Mouse (Mus musculus) lung, embryonic 14.5 days (tissue): ENCODE results near the gene Slc9a4. TPM values are rescaled to one million over a fixed set of nuclear protein-coding genes. Genes with fewer than 3 reads are reported as not detected.
A peak's percentile ranks its signal among the peaks of the same experiment; 100 is the strongest.

Experiments
- ATAC-seq: fragments of 200-750 bp; cut with Nextera tagmentation; 2 replicates; pipeline ENCODE4 v1.8.0; 2017; ENCODE audit warnings: mild to moderate bottlenecking, moderate TSS enrichment, moderate library complexity; ENCODE audit not compliant: insufficient read depth
- DNase-seq: peaks from one replicate; pipeline ENCODE4 v3.0.0-alpha.2; 2015
- H3K27ac ChIP-seq: fragments of 300-500 bp; sonication (generic); 2 replicates; pipeline ENCODE4 v1.5.1; 2014; ENCODE audit warnings: low read depth, mild to moderate bottlenecking, moderate library complexity
- H3K27me3 ChIP-seq: fragments of 300-500 bp; sonication (generic); 2 replicates; pipeline ENCODE4 v1.6.1; 2014; ENCODE audit warnings: low read length, control low read depth; ENCODE audit not compliant: insufficient read depth
- H3K36me3 ChIP-seq: fragments of 300-500 bp; sonication (generic); 2 replicates; pipeline ENCODE4 v1.6.1; 2014; ENCODE audit warnings: control low read depth; ENCODE audit not compliant: insufficient read depth
- H3K4me1 ChIP-seq: fragments of 300-500 bp; sonication (generic); 2 replicates; pipeline ENCODE4 v1.6.1; 2014; ENCODE audit warnings: antibody characterized with exemption, control low read depth; ENCODE audit not compliant: insufficient read depth
- H3K4me2 ChIP-seq: fragments of 300-500 bp; sonication (generic); 2 replicates; pipeline ENCODE4 v1.6.1; 2014; ENCODE audit warnings: mild to moderate bottlenecking
- H3K4me3 ChIP-seq: fragments of 300-500 bp; sonication (generic); 2 replicates; pipeline ENCODE4 v1.5.1; 2014; ENCODE audit warnings: low read depth, low read length
- H3K9ac ChIP-seq: fragments of 300-500 bp; sonication (generic); 2 replicates; pipeline ENCODE4 v1.6.1; 2014
- H3K9me3 ChIP-seq: fragments of 300-500 bp; sonication (generic); 2 replicates; pipeline ENCODE4 v1.6.1; 2016; ENCODE audit warnings: low read depth, low read length, control low read depth
- CTCF ChIP-seq: IDR thresholded peaks from 2 replicates; pipeline ENCODE4 v1.5.1; 2016; ENCODE audit warnings: antibody characterized with exemption, low read depth
- WGBS: fragments of 180-500 bp; shearing (Covaris S2); extraction: QIAGEN DNeasy Blood & Tissue Kit; methylation state at CpG from one replicate; pipeline ENCODE4 v1.1.7; 2014; 5-methylcytosine and 5-hydroxymethylcytosine counted together
- polyA plus RNA-seq: library from polyadenylated mRNA; unstranded; fragments of >200 nt; fragmentation: Nextera tagmentation; extraction: Ambion mirVana; gene quantifications from 2 replicates; pipeline ENCODE4 v1.2.1, GENCODE M21; 2014

Slc9a4 gene
- not detected in 2 replicates for polyA plus RNA-seq

GRCm38 (mm10) chr1:40579784-40580183 lies at the start of gene Slc9a4:
Gene Slc9a4 (plus strand): TSS chr1:40580081.
- DNase-seq (peak; percentile 74), ATAC-seq (no peak)
- 11% methylated on average over 7 of the region's 7 CpGs for WGBS

GRCm38 (mm10) chr1:40537577-40537976 lies 42.3 kb upstream of the Slc9a4 start:
- H3K4me3 ChIP-seq, result no peak overlapping the region
- DNase-seq (no peak), ATAC-seq (no peak)
- no peaks in the 10 kb centered on the region for H3K9me3 ChIP-seq
- WGBS, result 72% methylated on average over 5 of the region's 5 CpGs
- peak; percentile 23; the same call in 1 of the 2 replicates for TF ChIP-seq CTCF
- no peak overlapping the region for H3K27ac ChIP-seq
- H3K27me3 ChIP-seq, result no peaks in the 10 kb centered on the region
- H3K9ac ChIP-seq, result no peak overlapping the region
- H3K4me1 ChIP-seq, result no peaks in the 10 kb centered on the region
- no peaks in the 10 kb centered on the region for H3K36me3 ChIP-seq
- no peak overlapping the region for H3K4me2 ChIP-seq

More at GRCm38 (mm10) chr1:40579784-40580183, at the start of gene Slc9a4:
- no peak within 1 kb of the TSS for H3K4me3 ChIP-seq
- H3K9me3 ChIP-seq, result no peaks in the 10 kb centered on the region
- no peak within 1 kb of the TSS for H3K27ac ChIP-seq
- no peaks in the 10 kb centered on the region for H3K4me1 ChIP-seq
- no peak within 1 kb of the TSS for H3K9ac ChIP-seq
- 0 out of 2 replicates have a peak within 1 kb of the TSS, but pooled peaks have one; percentile 5 for H3K4me2 ChIP-seq
- peak; percentile 87 for TF ChIP-seq CTCF
- H3K36me3 ChIP-seq, result no peaks in the 10 kb centered on the region
- no peaks in the 10 kb centered on the region; the same call in 1 of the 2 replicates for H3K27me3 ChIP-seq

DNA sequence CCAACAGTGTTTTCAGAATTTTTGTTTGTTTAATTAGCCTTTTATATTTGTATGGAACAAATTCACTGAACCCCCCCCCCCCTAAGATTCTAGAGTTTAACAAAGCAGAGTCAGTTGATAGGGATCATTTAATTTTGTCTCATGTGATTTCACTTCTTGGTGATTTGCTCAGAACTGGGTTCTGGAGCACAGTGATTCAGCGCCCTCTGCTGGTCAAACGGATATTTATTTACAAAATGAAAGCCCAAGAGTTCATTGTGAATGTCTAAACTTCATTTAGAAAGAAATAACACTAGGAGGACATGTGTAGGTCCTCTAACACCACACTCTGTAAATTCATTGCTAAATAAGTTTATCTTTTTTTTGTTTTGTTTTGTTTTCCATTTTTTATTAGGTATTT lies 35.2 kb upstream of the Slc9a4 start:
- 0% methylated on average over 2 of the region's 2 CpGs for WGBS
- Histone ChIP-seq H3K9ac (no peak overlapping the region), H3K27me3 (no peaks in the 10 kb centered on the region), H3K9me3 (no peaks in the 10 kb centered on the region), H3K4me3 (no peak overlapping the region), H3K4me2 (no peak overlapping the region), H3K4me1 (no peaks in the 10 kb centered on the region), H3K36me3 (no peaks in the 10 kb centered on the region), H3K27ac (no peak overlapping the region)
- ATAC-seq (no peak), DNase-seq (peak; percentile 93)
- TF ChIP-seq CTCF, result peak; percentile 76

DNA sequence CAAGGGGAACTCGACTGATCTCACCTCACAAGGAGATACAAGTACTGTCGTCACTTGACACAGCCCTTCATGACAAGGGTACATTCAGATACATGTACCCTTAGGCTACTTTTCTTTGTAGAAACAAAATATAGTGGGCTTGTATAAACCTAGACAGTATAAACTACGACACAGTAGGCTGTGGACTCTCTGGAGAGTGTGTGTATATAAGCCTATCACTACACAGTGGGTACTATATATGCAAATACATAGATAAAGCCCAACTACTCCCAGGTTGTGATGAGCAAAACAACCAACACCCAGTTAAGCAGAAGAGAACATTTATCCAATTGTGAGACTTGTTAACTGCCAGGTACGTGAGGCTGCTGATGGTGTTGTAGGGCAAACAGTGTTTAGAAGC lies 33.2 kb upstream of the Slc9a4 start:
- DNase-seq (no peak), ATAC-seq (no peak)
- H3K4me2 ChIP-seq, result no peak overlapping the region
- H3K36me3 ChIP-seq, result no peaks in the 10 kb centered on the region
- no peak overlapping the region for H3K27ac ChIP-seq
- no peaks in the 10 kb centered on the region for H3K9me3 ChIP-seq
- 55% methylated on average over 4 of the region's 4 CpGs for WGBS
- H3K9ac ChIP-seq, result no peak overlapping the region
- TF ChIP-seq CTCF, result no peak
- H3K27me3 ChIP-seq, result no peaks in the 10 kb centered on the region
- no peaks in the 10 kb centered on the region for H3K4me1 ChIP-seq
- no peak overlapping the region for H3K4me3 ChIP-seq

DNA sequence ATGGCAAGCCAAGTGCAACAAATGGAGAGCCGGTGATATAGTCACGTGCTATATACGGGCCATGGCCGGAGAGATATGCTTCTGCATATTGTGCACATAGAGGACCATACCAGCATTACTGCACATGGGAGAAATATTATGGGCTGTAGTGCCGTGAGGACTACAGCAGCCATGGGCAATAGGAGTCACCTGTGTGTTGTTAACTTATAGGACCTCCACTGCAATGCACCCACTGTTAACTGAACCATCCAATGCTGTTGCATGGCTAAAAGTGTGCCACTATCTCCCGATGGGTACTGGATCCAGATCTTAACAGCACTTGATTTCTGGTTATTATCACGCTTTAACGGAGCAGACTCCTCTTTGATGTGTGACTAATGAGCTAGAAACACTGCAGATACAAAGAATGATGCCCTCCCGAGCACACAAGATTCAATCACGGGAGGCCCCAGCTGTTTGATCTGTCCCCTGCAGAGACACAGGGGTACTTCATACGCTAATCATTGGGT lies 32.8 kb upstream of the Slc9a4 start:
- DNase-seq (no peak), ATAC-seq (no peak)
- H3K9ac ChIP-seq, result no peak overlapping the region
- 71% methylated on average over 11 of the region's 11 CpGs for WGBS
- H3K27me3 ChIP-seq, result no peaks in the 10 kb centered on the region
- no peaks in the 10 kb centered on the region for H3K36me3 ChIP-seq
- no peaks in the 10 kb centered on the region for H3K9me3 ChIP-seq
- no peak overlapping the region for H3K27ac ChIP-seq
- no peak overlapping the region for H3K4me3 ChIP-seq
- H3K4me1 ChIP-seq, result no peaks in the 10 kb centered on the region
- H3K4me2 ChIP-seq, result no peak overlapping the region
- no peak for TF ChIP-seq CTCF

DNA sequence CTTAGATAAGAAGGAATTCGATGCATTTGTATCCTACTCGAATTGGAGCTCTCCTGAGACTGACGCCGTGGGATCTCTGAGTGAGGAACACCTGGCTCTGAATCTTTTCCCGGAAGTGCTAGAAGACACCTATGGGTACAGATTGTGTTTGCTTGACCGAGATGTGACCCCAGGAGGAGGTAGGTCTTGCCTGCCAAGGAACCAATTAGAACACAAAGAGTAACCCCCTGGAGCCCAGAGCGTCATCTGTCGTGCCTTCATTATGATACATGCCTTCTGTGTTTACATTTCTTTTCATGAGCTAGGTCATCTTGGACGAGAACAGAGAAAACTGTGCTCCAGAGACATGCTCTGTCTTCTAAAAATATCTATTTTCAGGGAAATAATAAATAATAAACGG lies 32.1 kb upstream of the Slc9a4 start:
- DNase-seq (no peak), ATAC-seq (no peak)
- no peak overlapping the region for H3K27ac ChIP-seq
- no peak overlapping the region for H3K4me2 ChIP-seq
- no peaks in the 10 kb centered on the region for H3K27me3 ChIP-seq
- H3K4me3 ChIP-seq, result no peak overlapping the region
- no peaks in the 10 kb centered on the region for H3K9me3 ChIP-seq
- H3K4me1 ChIP-seq, result no peaks in the 10 kb centered on the region
- no peak overlapping the region for H3K9ac ChIP-seq
- 26% methylated on average over 10 of the region's 10 CpGs for WGBS
- no peaks in the 10 kb centered on the region for H3K36me3 ChIP-seq
- no peak for TF ChIP-seq CTCF

DNA sequence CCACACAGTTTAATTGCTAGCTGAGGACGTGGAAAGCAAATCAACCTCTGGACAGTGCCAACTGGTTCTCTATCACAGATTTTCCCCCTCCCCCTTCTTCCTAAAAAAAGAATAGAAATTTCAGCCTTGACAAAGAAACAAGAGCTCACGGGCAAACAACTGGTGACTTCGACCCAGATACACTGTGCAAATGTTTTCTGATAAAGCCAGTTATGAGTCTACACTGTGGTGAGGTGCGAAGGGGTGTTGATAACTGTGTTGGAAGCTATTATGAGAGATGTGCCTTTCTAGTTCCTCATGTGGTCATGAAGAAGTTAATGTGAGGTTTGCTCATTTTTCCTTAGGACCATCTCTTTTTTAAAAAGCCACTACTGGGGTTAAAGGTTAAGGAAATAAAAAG lies 10.5 kb upstream of the Slc9a4 start:
- H3K27ac ChIP-seq, result no peak overlapping the region
- H3K9me3 ChIP-seq, result no peaks in the 10 kb centered on the region
- no peak overlapping the region for H3K9ac ChIP-seq
- no peaks in the 10 kb centered on the region for H3K4me1 ChIP-seq
- H3K4me2 ChIP-seq, result no peak overlapping the region
- H3K27me3 ChIP-seq, result no peaks in the 10 kb centered on the region
- ATAC-seq, result no peak
- no peak overlapping the region for H3K4me3 ChIP-seq
- H3K36me3 ChIP-seq, result no peaks in the 10 kb centered on the region
- TF ChIP-seq CTCF, result no peak
- DNase-seq, result no peak
- 66% methylated on average over 4 of the region's 4 CpGs for WGBS
